Comparison of ENCODE assay signal across 9 mouse cellular contexts in genomic region chr8:118850381-118850780, GRCm38 (mm10).
DNase-seq lines count a peak whose midpoint lies in the region; ATAC-seq and TF ChIP-seq lines count a peak whose summit lies in the region.
"Had no signal": no experiment of that assay in that cellular context is flagged by ENCODE, and none has a peak within 500 bp of the region (broad histone marks: within the 10 kb centered on the region; RNA-seq: fewer than 3 reads in every experiment).

No protein-coding gene starts in this region.

- H3K4me2 ChIP-seq in kidney, embryonic 15.5 days: no peak overlapping the region
- no peak overlapping the region for H3K4me2 ChIP-seq in forebrain, embryonic 15.5 days (replicated peaks)
- H3K4me2 ChIP-seq in hindbrain, embryonic 11.5 days (replicated peaks; ENCODE audit: low read depth, low read length): no peak overlapping the region
- H3K4me2 ChIP-seq in neural tube, embryonic 13.5 days: no peak overlapping the region

- H3K36me3 ChIP-seq in kidney, adult 2 months (ENCODE audit: control insufficient read depth, insufficient read depth, low read length): no peaks in the 10 kb centered on the region
- H3K36me3 ChIP-seq in kidney, embryonic 15.5 days: no peaks in the 10 kb centered on the region
- H3K36me3 ChIP-seq in forebrain, embryonic 15.5 days: no peaks in the 10 kb centered on the region
- H3K36me3 ChIP-seq in hindbrain, embryonic 11.5 days (ENCODE audit: control insufficient read depth, insufficient read depth, low read length): no peaks in the 10 kb centered on the region
- no peaks in the 10 kb centered on the region for H3K36me3 ChIP-seq in neural tube, embryonic 13.5 days

- no peaks in the 10 kb centered on the region for H3K9me3 ChIP-seq in kidney, embryonic 15.5 days (replicated peaks)
- no peaks in the 10 kb centered on the region for H3K9me3 ChIP-seq in forebrain, embryonic 15.5 days
- no peaks in the 10 kb centered on the region for H3K9me3 ChIP-seq in hindbrain, embryonic 11.5 days (ENCODE audit: control insufficient read depth, low read length)
- no peaks in the 10 kb centered on the region for H3K9me3 ChIP-seq in neural tube, embryonic 13.5 days

- no peak for ATAC-seq in kidney, embryonic 15.5 days (replicated peaks; ENCODE audit: low FRiP score)
- peak; percentile 66; the same call in 1 of the 2 replicates for ATAC-seq in forebrain, embryonic 15.5 days (replicated peaks)
- ATAC-seq in hindbrain, embryonic 11.5 days (ENCODE audit: low FRiP score): 0 out of 2 replicates have a peak, but pooled peaks have one; percentile 27
- ATAC-seq in neural tube, embryonic 13.5 days (ENCODE audit: low read depth): peak; percentile 57

- no peak overlapping the region for H3K9ac ChIP-seq in kidney, embryonic 15.5 days
- no peak overlapping the region for H3K9ac ChIP-seq in forebrain, embryonic 15.5 days (replicated peaks)
- H3K9ac ChIP-seq in hindbrain, embryonic 11.5 days (ENCODE audit: low read depth, low read length): no peak overlapping the region
- no peak overlapping the region for H3K9ac ChIP-seq in neural tube, embryonic 13.5 days

- intact Hi-C loops in left cerebral cortex, postnatal 10 days (cut with DNase I): loop anchor here (2.0 kb wide), 1 partner anchor 564 kb away; no protein-coding TSS in a partner anchor

- TF ChIP-seq CTCF in kidney, adult 2 months (conservative IDR thresholded peaks at IDR 0.05; ENCODE audit: insufficient read depth, insufficient read length, low read depth, low read length): peak; percentile 93

- TF ChIP-seq POLR2A in kidney, adult 2 months (IDR thresholded peaks at IDR 0.05; ENCODE audit: low read depth, low read length): no peak

- 25% methylated on average over 6 of the region's 6 CpGs for WGBS in kidney, adult 2 months
- 20% methylated on average over 6 of the region's 6 CpGs for WGBS in kidney, embryonic 15.5 days
- 23% methylated on average over 6 of the region's 6 CpGs for WGBS in forebrain, embryonic 15.5 days
- WGBS in hindbrain, embryonic 11.5 days: 27% methylated on average over 6 of the region's 6 CpGs
- WGBS in neural tube, embryonic 13.5 days: 20% methylated on average over 6 of the region's 6 CpGs

- no peaks in the 10 kb centered on the region for H3K4me1 ChIP-seq in kidney, adult 2 months (ENCODE audit: control insufficient read depth, insufficient read depth, low read length)
- H3K4me1 ChIP-seq in kidney, embryonic 15.5 days: no peaks in the 10 kb centered on the region
- peaks cover 12% of the 10 kb centered on the region for H3K4me1 ChIP-seq in forebrain, embryonic 15.5 days
- no peaks in the 10 kb centered on the region for H3K4me1 ChIP-seq in hindbrain, embryonic 11.5 days (replicated peaks; ENCODE audit: control insufficient read depth, insufficient read depth, low read length)
- H3K4me1 ChIP-seq in neural tube, embryonic 13.5 days (replicated peaks): peaks cover 18% of the 10 kb centered on the region

- H3K4me3 ChIP-seq in kidney, adult 2 months (ENCODE audit: insufficient read depth, low read depth, low read length): no peak overlapping the region
- no peak overlapping the region for H3K4me3 ChIP-seq in kidney, embryonic 15.5 days (replicated peaks)
- H3K4me3 ChIP-seq in forebrain, embryonic 15.5 days: no peak overlapping the region
- H3K4me3 ChIP-seq in hindbrain, embryonic 11.5 days (ENCODE audit: low read depth, low read length): no peak overlapping the region
- no peak overlapping the region for H3K4me3 ChIP-seq in neural tube, embryonic 13.5 days
- H3K4me3 ChIP-seq: myocyte had no signal

- H3K27me3 ChIP-seq in kidney, adult 2 months (replicated peaks; ENCODE audit: control insufficient read depth, insufficient read depth, low read length): no peaks in the 10 kb centered on the region
- H3K27me3 ChIP-seq in kidney, embryonic 15.5 days: peaks cover 9% of the 10 kb centered on the region; the same call in 1 of the 2 replicates
- no peaks in the 10 kb centered on the region for H3K27me3 ChIP-seq in forebrain, embryonic 15.5 days
- H3K27me3 ChIP-seq in hindbrain, embryonic 11.5 days (ENCODE audit: control insufficient read depth, insufficient read depth, low read length): no peaks in the 10 kb centered on the region
- no peaks in the 10 kb centered on the region for H3K27me3 ChIP-seq in neural tube, embryonic 13.5 days

- no peak overlapping the region for H3K27ac ChIP-seq in kidney, adult 2 months (ENCODE audit: insufficient read depth, low read depth, low read length)
- H3K27ac ChIP-seq in kidney, embryonic 15.5 days: no peak overlapping the region
- H3K27ac ChIP-seq in forebrain, embryonic 15.5 days (replicated peaks): no peak overlapping the region
- no peak overlapping the region for H3K27ac ChIP-seq in hindbrain, embryonic 11.5 days (ENCODE audit: low read depth, low read length)
- no peak overlapping the region for H3K27ac ChIP-seq in neural tube, embryonic 13.5 days (replicated peaks)

- peak; percentile 47 for DNase-seq in kidney, adult 2 months
- peak; percentile 58 for DNase-seq in brain, embryonic 18.5 days (ENCODE audit: low read depth, low spot score)
- DNase-seq in hindbrain, embryonic 11.5 days (ENCODE audit: low spot score): peak; percentile 87
- peak; percentile 61 to 64 for DNase-seq in left cerebral cortex, postnatal 10 days (ENCODE audit: extremely low spot score in 1 of 2, low spot score in 2 of 2)
- peak; percentile 2 to 17 for DNase-seq in thymus, postnatal 36 days

Comparison
In these comparisons a context has a peak if more than half of its experiments do, and no peak if none do; other contexts are left out.
1. DNase-seq: peak in every context shown above with its lines; median percentile 87 in hindbrain, embryonic 11.5 days; 62 in left cerebral cortex, postnatal 10 days; 58 in brain, embryonic 18.5 days; 47 in kidney, adult 2 months; 10 in thymus, postnatal 36 days.